Mouse (Mus musculus) liver, embryonic 16.5 days (tissue): ENCODE measurements around the gene Dnajb1. TPM values are rescaled to one million over a fixed set of nuclear protein-coding genes. Genes with fewer than 3 reads are reported as not detected.

Source experiments
- ATAC-seq: fragments of 200-750 bp; cut with Nextera tagmentation; 2 replicates; pipeline ENCODE4 v1.8.0; 2017; ENCODE audit warnings: low read depth, mild to moderate bottlenecking, moderate number of reproducible peaks, moderate library complexity
- H3K27ac ChIP-seq: fragments of 300-500 bp; sonication (generic); 2 replicates; pipeline ENCODE4 v1.5.1; 2014; ENCODE audit warnings: mild to moderate bottlenecking, low read length
- H3K27me3 ChIP-seq: fragments of 300-500 bp; sonication (generic); 2 replicates; pipeline ENCODE4 v1.6.1; 2014; ENCODE audit warnings: low read depth, low read length, mixed read lengths; ENCODE audit not compliant: control insufficient read depth, insufficient read depth
- H3K36me3 ChIP-seq: fragments of 300-500 bp; sonication (generic); 2 replicates; pipeline ENCODE4 v1.6.1; 2014; ENCODE audit warnings: mild to moderate bottlenecking; ENCODE audit not compliant: control insufficient read depth, insufficient read depth
- H3K4me1 ChIP-seq: fragments of 300-500 bp; sonication (generic); 2 replicates; pipeline ENCODE4 v1.6.1; 2014; ENCODE audit warnings: low read depth, low read length, mixed read lengths; ENCODE audit not compliant: control insufficient read depth
- H3K4me2 ChIP-seq: fragments of 300-500 bp; sonication (generic); 2 replicates; pipeline ENCODE4 v1.6.1; 2014; ENCODE audit warnings: low read depth, low read length, mixed read lengths
- H3K4me3 ChIP-seq: fragments of 300-500 bp; sonication (generic); 2 replicates; pipeline ENCODE4 v1.5.1; 2014; ENCODE audit warnings: low read depth, mild to moderate bottlenecking, low read length
- H3K9ac ChIP-seq: fragments of 300-500 bp; sonication (generic); 2 replicates; pipeline ENCODE4 v1.6.1; 2014; ENCODE audit warnings: low read depth, low read length
- H3K9me3 ChIP-seq: fragments of 300-500 bp; sonication (generic); replicated peaks from 2 replicates; pipeline ENCODE4 v1.6.1; 2016; ENCODE audit warnings: low read length; ENCODE audit not compliant: control insufficient read depth
- WGBS: fragments of 180-500 bp; shearing (Covaris S2); extraction: QIAGEN DNeasy Blood & Tissue Kit; methylation state at CpG from one replicate; pipeline ENCODE4 v1.1.7; 2014; ENCODE audit not compliant: insufficient replicate concordance; 5-methylcytosine and 5-hydroxymethylcytosine counted together
- polyA plus RNA-seq: library from polyadenylated mRNA; unstranded; fragments of >200 nt; fragmentation: Nextera tagmentation; extraction: Ambion mirVana; gene quantifications from 2 replicates; pipeline ENCODE4 v1.2.1, GENCODE M21; 2015

Gene Dnajb1
- polyA plus RNA-seq, 1 experiment from 2014 or later = 50.1 TPM

DNA sequence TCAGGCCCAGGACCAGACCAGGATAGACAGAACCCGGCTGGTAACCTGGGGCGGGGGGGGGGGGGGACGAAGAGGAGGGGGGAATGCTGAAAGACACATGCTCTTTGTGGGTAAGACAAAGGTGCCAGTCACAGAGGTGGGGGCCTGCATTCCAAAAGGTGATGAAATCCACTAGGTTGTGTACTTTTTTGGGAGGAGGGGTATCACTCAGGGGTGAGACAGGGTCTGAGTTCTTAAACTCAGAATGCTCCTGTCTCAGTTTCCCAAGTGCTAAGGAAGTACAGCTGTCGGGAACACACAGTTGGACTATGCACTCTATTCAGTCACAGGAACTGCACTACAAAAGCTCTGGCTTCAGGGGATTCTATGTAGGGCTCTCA, 31.5 kb upstream of the Dnajb1 start:
- H3K4me2 ChIP-seq = no peak overlapping the region
- no peak overlapping the region for H3K27ac ChIP-seq
- peaks cover 18% of the 10 kb centered on the region for H3K4me1 ChIP-seq
- no peaks in the 10 kb centered on the region for H3K9me3 ChIP-seq
- WGBS = 71% methylated on average over 3 of the region's 4 CpGs
- H3K36me3 ChIP-seq = peaks cover 13% of the 10 kb centered on the region
- no peaks in the 10 kb centered on the region for H3K27me3 ChIP-seq
- no peak overlapping the region for H3K9ac ChIP-seq
- no peak for ATAC-seq
- no peak overlapping the region for H3K4me3 ChIP-seq

DNA sequence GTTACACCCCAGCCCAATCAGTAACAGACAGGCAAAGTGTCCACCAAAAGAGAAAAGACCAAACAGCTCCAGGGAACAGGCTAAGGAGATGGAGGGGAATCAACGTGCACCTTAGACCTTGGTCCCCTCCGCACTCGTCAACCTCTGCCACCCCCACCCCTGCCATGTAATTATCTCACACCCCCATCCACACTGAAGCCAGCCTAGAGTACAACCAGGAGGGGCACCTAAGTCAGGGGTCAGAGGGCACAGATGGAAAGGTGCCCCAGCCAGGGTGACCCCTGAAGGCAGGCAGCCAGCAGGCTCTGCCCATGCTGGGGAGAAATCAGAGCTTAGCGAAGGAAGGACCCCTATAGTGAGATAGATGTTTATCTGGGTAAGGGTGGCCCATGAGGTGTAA, 31.1 kb upstream of the Dnajb1 start:
- 72% methylated on average over 4 of the region's 4 CpGs for WGBS
- ATAC-seq = no peak
- Histone ChIP-seq H3K9ac (no peak overlapping the region), H3K9me3 (no peaks in the 10 kb centered on the region), H3K36me3 (peaks cover 10% of the 10 kb centered on the region), H3K27ac (no peak overlapping the region), H3K4me2 (no peak overlapping the region), H3K4me3 (no peak overlapping the region), H3K4me1 (peaks cover 18% of the 10 kb centered on the region), H3K27me3 (no peaks in the 10 kb centered on the region)

DNA sequence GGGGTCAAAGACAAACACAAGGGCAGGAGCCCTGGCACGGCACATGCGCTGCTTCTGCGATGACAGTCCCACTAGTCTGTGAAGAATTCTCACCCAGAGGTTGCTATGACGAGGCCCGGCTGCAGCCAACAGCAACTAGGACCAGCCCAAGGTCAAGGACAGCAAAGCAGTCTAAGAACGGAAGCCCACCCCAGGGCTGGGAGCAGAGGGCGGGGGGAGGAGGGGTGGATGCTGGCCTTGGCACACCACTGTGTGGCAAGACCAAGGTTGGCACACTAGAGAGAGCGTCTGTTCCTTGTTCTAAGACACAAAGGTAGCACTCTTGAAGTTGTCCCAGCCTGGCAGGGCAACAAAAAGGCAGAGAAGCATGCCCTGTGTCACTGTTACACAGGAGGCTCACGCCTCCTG, 30.6 kb upstream of the Dnajb1 start:
- H3K4me1 ChIP-seq = peaks cover 18% of the 10 kb centered on the region
- peaks cover 5% of the 10 kb centered on the region for H3K36me3 ChIP-seq
- H3K27ac ChIP-seq = no peak overlapping the region
- 79% methylated on average over 9 of the region's 9 CpGs for WGBS
- no peaks in the 10 kb centered on the region for H3K9me3 ChIP-seq
- no peak overlapping the region for H3K4me3 ChIP-seq
- H3K9ac ChIP-seq = no peak overlapping the region
- H3K27me3 ChIP-seq = no peaks in the 10 kb centered on the region
- no peak overlapping the region for H3K4me2 ChIP-seq
- no peak for ATAC-seq

DNA sequence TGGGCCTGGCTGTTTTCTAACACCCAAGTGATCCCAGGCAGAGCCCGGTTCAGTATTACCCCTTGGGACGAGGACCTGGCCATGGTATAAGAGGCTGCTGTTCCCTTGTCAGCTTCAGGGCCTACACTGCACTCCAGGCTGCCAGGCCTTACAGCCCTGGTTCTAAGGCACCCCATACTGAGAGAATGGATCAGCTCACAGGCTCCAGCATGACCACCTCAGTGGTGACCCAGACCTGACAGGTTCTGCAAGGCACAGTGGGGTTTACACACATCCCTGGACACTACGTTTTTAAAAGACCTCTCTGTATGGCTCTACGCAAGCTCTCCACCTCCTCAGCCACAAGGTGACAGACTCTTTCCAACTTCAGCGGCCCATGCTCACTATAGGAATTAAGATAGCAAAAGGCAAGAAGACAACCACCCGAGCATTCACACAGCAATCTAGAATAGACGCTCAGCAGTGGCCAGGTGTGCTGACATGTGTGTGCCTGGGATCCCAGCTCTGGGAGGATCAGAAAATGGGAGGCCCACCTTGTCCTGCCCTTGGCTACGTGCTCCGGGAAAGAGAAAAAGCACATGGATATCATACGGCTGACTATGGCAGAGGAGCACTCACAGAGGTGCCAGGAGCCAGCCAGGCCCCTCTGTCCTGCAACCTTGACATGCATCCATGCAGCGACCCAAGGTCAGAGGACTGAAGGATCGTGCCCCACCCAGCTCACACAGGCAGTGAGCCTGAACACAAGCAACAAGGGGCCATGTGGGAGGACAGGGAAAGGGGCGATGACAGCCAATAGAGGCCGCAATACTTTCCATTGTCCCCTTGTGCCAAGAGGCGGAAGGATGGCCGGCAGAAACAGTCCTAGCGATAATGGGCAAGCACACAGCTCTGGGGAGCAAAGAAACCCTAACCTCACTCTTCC, 29.6 kb upstream of the Dnajb1 start:
- Histone ChIP-seq H3K27me3 (no peaks in the 10 kb centered on the region), H3K4me1 (peaks cover 18% of the 10 kb centered on the region), H3K36me3 (peaks cover 2% of the 10 kb centered on the region; the same call in 1 of the 2 replicates), H3K9me3 (no peaks in the 10 kb centered on the region), H3K27ac (no peak overlapping the region), H3K4me2 (no peak overlapping the region), H3K4me3 (no peak overlapping the region), H3K9ac (no peak overlapping the region)
- ATAC-seq = no peak
- WGBS = 77% methylated on average over 17 of the region's 17 CpGs

DNA sequence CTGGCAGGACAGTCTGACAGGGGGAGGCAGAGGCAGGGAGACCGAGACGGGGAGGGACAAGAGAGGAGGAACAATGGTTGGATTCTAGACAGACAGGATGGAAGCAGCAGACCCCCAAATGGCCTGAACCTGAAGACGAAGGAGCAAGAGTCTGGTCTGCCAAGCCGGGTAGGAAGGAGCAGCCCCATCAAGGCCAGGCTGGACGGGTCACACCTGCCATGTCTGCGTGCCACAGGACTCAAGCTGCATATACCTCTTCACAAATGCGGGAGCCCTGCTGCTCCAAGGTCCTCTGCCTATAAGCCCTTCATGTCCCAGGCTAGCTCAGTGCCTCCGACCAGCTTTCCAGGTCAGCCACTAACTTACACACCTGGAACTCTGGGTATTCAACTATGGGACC, 28.3 kb upstream of the Dnajb1 start:
- Histone ChIP-seq H3K4me2 (no peak overlapping the region), H3K27me3 (no peaks in the 10 kb centered on the region), H3K4me3 (no peak overlapping the region), H3K9me3 (no peaks in the 10 kb centered on the region), H3K27ac (no peak overlapping the region), H3K4me1 (peaks cover 18% of the 10 kb centered on the region), H3K36me3 (peaks cover 2% of the 10 kb centered on the region; the same call in 1 of the 2 replicates), H3K9ac (no peak overlapping the region)
- 88% methylated on average over 8 of the region's 8 CpGs for WGBS
- no peak for ATAC-seq

DNA sequence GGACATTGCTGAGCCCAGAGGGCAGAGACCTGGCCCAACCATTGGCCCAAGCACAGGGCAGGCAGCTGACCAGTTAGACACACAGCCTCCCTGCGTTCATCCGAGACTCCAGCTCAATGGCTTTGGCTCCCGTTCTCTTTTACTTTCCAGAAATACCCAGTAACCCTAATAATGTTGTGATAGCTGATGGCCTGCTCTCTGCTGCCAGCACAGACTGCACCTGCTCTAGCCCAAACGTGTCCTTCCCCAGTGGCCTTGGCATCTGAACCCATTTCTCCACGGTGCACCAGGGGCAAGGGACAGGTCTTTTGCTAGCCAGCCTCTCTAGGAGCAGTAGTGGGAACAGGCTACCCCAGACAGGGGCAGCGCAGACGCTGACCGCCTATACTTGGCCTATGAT, 27.2 kb upstream of the Dnajb1 start:
- WGBS = 77% methylated on average over 8 of the region's 8 CpGs
- H3K4me1 ChIP-seq = peaks cover 15% of the 10 kb centered on the region
- no peak overlapping the region for H3K27ac ChIP-seq

DNA sequence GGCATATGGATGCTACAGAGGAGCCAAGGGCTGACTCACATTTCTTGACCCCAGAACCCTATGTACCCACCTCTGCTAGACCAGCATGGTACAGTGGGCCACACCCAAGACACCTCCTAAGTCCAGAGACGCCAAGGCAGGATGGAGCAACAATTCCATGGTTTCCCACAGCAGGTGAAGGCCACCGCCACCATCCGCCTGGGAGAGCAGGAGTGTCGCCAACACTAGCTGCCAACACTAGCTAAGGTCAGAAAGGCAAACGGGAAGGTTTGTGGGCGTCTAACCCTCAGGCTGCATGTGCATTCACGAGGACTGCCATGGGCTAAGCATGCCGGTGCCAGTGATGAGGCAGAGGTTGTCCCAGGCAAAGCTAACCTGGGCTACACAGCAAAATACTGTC, 25.8 kb upstream of the Dnajb1 start:
- no peaks in the 10 kb centered on the region for H3K9me3 ChIP-seq
- ATAC-seq = no peak
- no peak overlapping the region for H3K9ac ChIP-seq
- 79% methylated on average over 8 of the region's 8 CpGs for WGBS
- H3K4me1 ChIP-seq = peaks cover 6% of the 10 kb centered on the region
- H3K27ac ChIP-seq = no peak overlapping the region
- peaks cover 2% of the 10 kb centered on the region; the same call in 1 of the 2 replicates for H3K36me3 ChIP-seq
- H3K4me3 ChIP-seq = no peak overlapping the region
- H3K4me2 ChIP-seq = no peak overlapping the region
- H3K27me3 ChIP-seq = no peaks in the 10 kb centered on the region

More for the DNA sequence above, 27.2 kb upstream of the Dnajb1 start:
- Histone ChIP-seq H3K9ac (no peak overlapping the region), H3K4me2 (no peak overlapping the region), H3K9me3 (no peaks in the 10 kb centered on the region), H3K36me3 (peaks cover 2% of the 10 kb centered on the region; the same call in 1 of the 2 replicates), H3K4me3 (no peak overlapping the region), H3K27me3 (no peaks in the 10 kb centered on the region)
- no peak for ATAC-seq

DNA sequence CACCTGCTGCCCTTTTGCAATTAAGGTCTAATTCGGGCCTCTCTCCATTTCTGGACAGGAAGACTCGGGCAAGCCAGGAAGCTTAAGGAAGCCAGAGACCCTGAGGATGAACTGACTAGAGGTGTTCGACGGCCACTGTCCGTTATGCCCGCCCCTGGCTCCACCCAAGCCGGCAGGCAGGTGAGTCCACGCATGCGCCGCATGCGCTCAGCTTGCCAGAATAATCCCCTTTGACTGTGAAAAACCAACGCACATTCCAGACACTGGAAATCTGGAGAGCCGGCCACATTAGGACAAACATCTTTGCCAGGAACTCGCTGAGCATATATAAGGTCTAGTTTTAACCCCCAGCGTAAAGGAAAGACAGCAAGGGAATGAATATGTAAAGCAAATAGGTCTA, 24.8 kb upstream of the Dnajb1 start:
- ATAC-seq = no peak
- H3K4me1 ChIP-seq = peaks cover 9% of the 10 kb centered on the region
- no peak overlapping the region for H3K9ac ChIP-seq
- WGBS = 88% methylated on average over 15 of the region's 15 CpGs
- no peak overlapping the region for H3K4me3 ChIP-seq
- H3K36me3 ChIP-seq = peaks cover 2% of the 10 kb centered on the region; the same call in 1 of the 2 replicates
- H3K27ac ChIP-seq = no peak overlapping the region
- no peaks in the 10 kb centered on the region for H3K9me3 ChIP-seq
- H3K4me2 ChIP-seq = no peak overlapping the region
- H3K27me3 ChIP-seq = no peaks in the 10 kb centered on the region

DNA sequence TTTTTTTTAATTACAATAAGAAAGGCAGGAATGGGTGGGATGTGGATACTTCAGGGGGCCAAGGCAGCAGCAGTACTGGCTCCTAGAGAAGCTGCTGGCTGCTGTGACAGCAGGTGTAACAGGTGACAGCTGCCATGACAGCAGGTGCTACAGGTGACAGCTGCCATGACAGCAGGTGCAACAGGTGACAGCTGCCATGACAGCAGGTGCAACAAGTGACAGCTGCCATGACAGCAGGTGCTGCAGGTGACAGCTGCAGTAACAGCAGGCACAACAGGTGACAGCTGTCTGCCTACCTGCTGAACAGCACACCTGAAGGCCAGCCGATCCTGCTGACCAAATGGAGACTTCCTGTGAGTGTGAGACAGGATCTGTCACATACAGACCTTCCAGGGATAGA, 23.2 kb upstream of the Dnajb1 start:
- Histone ChIP-seq H3K4me2 (no peak overlapping the region), H3K9ac (no peak overlapping the region), H3K4me3 (no peak overlapping the region), H3K27ac (no peak overlapping the region), H3K36me3 (peaks cover 2% of the 10 kb centered on the region; the same call in 1 of the 2 replicates), H3K27me3 (no peaks in the 10 kb centered on the region), H3K4me1 (peaks cover 6% of the 10 kb centered on the region), H3K9me3 (no peaks in the 10 kb centered on the region)
- 71% methylated on average over 1 of the region's 1 CpGs for WGBS
- ATAC-seq = no peak
